Mouse (Mus musculus): ENCODE measurements around the gene Scp2. TPM values are rescaled to one million over a fixed set of nuclear protein-coding genes. Genes with fewer than 3 reads are reported as not detected.
"Not testable (repeated sequence)": the region's sequence is repeated elsewhere in the genome, so short reads cannot be mapped to it uniquely, and the experiment has no call there.

Gene Scp2
- polyA plus RNA-seq, 1 experiment from 2014 or later, result 182 TPM

GRCm38 (mm10) chr4:108083032-108083735, 61.6 kb downstream of the Scp2 start:
- Histone ChIP-seq H3K4me2 (no peak overlapping the region), H3K27ac (ENCODE audit: low read depth, low read length) (no peak overlapping the region), H3K9ac (ENCODE audit: low read depth, low read length) (no peak overlapping the region), H3K27me3 (ENCODE audit: control insufficient read depth, insufficient read depth, low read length) (no peaks in the 10 kb centered on the region), H3K4me1 (ENCODE audit: control insufficient read depth, insufficient read depth, low read length) (no peaks in the 10 kb centered on the region), H3K36me3 (ENCODE audit: control insufficient read depth, insufficient read depth, low read length) (no peaks in the 10 kb centered on the region), H3K4me3 (ENCODE audit: low read depth, low read length) (no peak overlapping the region), H3K9me3 (replicated peaks; ENCODE audit: control insufficient read depth, low read length) (no peaks in the 10 kb centered on the region)
- 81% methylated on average over 6 of the region's 6 CpGs for WGBS (ENCODE audit: insufficient replicate concordance)
- ATAC-seq (replicated peaks; ENCODE audit: insufficient number of reproducible peaks, low FRiP score, low TSS enrichment), result no peak

DNA sequence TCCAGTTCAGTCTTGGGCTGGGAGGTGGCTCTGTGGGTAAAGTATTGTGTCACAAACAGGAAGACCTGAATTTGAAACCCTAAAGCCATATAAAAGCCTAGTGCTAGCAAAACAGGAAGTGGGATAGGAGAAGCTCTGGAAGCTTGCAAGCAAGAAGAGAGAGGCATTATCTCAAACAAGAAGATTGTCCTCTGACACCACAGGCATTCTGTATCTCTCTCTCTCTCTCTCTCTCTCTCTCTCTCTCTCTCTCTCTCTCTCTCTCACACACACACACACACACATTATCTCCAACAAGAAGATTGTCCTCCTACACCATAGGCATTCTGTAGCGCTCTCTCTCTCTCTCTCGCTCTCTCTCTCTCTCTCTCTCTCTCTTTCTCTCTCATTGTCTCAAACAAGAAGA, 62.4 kb downstream of the Scp2 start:
- no peak for ATAC-seq (replicated peaks; ENCODE audit: insufficient number of reproducible peaks, low FRiP score, low TSS enrichment)
- WGBS (ENCODE audit: insufficient replicate concordance), result 81% methylated on average over 2 of the region's 2 CpGs
- no peak overlapping the region for H3K4me2 ChIP-seq
- H3K9ac ChIP-seq (ENCODE audit: low read depth, low read length), result no peak overlapping the region
- H3K9me3 ChIP-seq (replicated peaks; ENCODE audit: control insufficient read depth, low read length), result no peaks in the 10 kb centered on the region
- H3K27ac ChIP-seq (ENCODE audit: low read depth, low read length), result no peak overlapping the region
- H3K27me3 ChIP-seq (ENCODE audit: control insufficient read depth, insufficient read depth, low read length), result no peaks in the 10 kb centered on the region
- no peak overlapping the region for H3K4me3 ChIP-seq (ENCODE audit: low read depth, low read length)
- no peaks in the 10 kb centered on the region for H3K4me1 ChIP-seq (ENCODE audit: control insufficient read depth, insufficient read depth, low read length)
- no peaks in the 10 kb centered on the region for H3K36me3 ChIP-seq (ENCODE audit: control insufficient read depth, insufficient read depth, low read length)

- 82% methylated on average over 5 of the region's 5 CpGs for WGBS (ENCODE audit: insufficient replicate concordance)
These were observed 63.9 kb downstream of the Scp2 start for GRCm38 (mm10) chr4:108080876-108081275.

DNA sequence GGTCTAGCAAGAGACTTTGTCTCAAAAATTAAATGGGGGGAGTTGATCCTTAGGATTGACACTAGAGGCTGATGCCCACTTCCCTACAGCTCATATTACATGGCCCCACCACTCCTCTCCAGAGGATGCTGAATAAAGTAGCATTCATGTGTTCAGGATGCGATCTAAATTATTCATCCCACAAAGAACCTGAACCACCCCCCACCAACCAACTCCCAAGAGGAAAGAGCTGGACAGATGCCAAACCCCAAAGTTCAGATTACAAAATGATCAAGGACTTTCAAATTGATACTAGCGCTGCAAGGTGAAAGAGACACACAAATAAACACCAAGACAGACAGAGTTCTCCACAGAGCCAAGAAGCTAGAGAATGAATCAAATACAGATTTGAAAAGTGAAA, 65.0 kb downstream of the Scp2 start:
- Histone ChIP-seq H3K4me3 (ENCODE audit: low read depth, low read length) (no peak overlapping the region), H3K9me3 (replicated peaks; ENCODE audit: control insufficient read depth, low read length) (no peaks in the 10 kb centered on the region), H3K36me3 (ENCODE audit: control insufficient read depth, insufficient read depth, low read length) (no peaks in the 10 kb centered on the region), H3K27ac (ENCODE audit: low read depth, low read length) (no peak overlapping the region), H3K4me1 (ENCODE audit: control insufficient read depth, insufficient read depth, low read length) (no peaks in the 10 kb centered on the region), H3K27me3 (ENCODE audit: control insufficient read depth, insufficient read depth, low read length) (no peaks in the 10 kb centered on the region), H3K9ac (ENCODE audit: low read depth, low read length) (no peak overlapping the region), H3K4me2 (no peak overlapping the region)
- 78% methylated on average over 2 of the region's 2 CpGs for WGBS (ENCODE audit: insufficient replicate concordance)
- no peak for ATAC-seq (replicated peaks; ENCODE audit: insufficient number of reproducible peaks, low FRiP score, low TSS enrichment)

More at GRCm38 (mm10) chr4:108080876-108081275, 63.9 kb downstream of the Scp2 start:
- no peaks in the 10 kb centered on the region for H3K27me3 ChIP-seq (ENCODE audit: control insufficient read depth, insufficient read depth, low read length)
- no peak overlapping the region for H3K4me3 ChIP-seq (ENCODE audit: low read depth, low read length)
- H3K4me2 ChIP-seq, result no peak overlapping the region
- no peaks in the 10 kb centered on the region for H3K9me3 ChIP-seq (replicated peaks; ENCODE audit: control insufficient read depth, low read length)
- H3K9ac ChIP-seq (ENCODE audit: low read depth, low read length), result no peak overlapping the region
- no peaks in the 10 kb centered on the region for H3K4me1 ChIP-seq (ENCODE audit: control insufficient read depth, insufficient read depth, low read length)
- no peaks in the 10 kb centered on the region for H3K36me3 ChIP-seq (ENCODE audit: control insufficient read depth, insufficient read depth, low read length)
- H3K27ac ChIP-seq (ENCODE audit: low read depth, low read length), result no peak overlapping the region
- no peak for ATAC-seq (replicated peaks; ENCODE audit: insufficient number of reproducible peaks, low FRiP score, low TSS enrichment)

DNA sequence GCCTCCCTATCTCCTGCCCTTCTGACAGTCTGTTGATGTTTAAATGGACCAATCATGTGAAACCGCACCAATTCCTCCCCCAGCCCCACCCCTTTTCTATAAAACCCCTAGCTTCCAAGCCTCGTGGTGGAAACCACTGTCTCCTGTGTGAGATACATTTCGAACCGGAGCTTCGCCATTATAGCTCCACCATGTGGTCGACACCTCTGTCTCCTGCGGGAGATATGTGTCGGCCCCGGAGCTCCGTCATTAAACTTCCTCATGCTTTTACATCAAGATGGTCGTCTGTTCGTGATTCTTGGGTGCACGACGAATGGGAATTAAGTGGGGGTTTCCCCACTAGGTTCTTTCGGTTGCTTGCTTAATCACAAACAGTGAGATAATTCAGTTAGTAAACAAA, 65.6 kb downstream of the Scp2 start:
- H3K4me2 ChIP-seq; H3K36me3 ChIP-seq (ENCODE audit: control insufficient read depth, insufficient read depth, low read length); ATAC-seq (replicated peaks; ENCODE audit: insufficient number of reproducible peaks, low FRiP score, low TSS enrichment); H3K9me3 ChIP-seq (replicated peaks; ENCODE audit: control insufficient read depth, low read length); H3K9ac ChIP-seq (ENCODE audit: low read depth, low read length); H3K27me3 ChIP-seq (ENCODE audit: control insufficient read depth, insufficient read depth, low read length); H3K4me3 ChIP-seq (ENCODE audit: low read depth, low read length); H3K27ac ChIP-seq (ENCODE audit: low read depth, low read length); H3K4me1 ChIP-seq (ENCODE audit: control insufficient read depth, insufficient read depth, low read length): not testable (repeated sequence)
- 81% methylated on average over 15 of the region's 15 CpGs for WGBS (ENCODE audit: insufficient replicate concordance)

- no peak for ATAC-seq (replicated peaks; ENCODE audit: insufficient number of reproducible peaks, low FRiP score, low TSS enrichment)
- 75% methylated on average over 3 of the region's 3 CpGs for WGBS (ENCODE audit: insufficient replicate concordance)
- no peaks in the 10 kb centered on the region for H3K9me3 ChIP-seq (replicated peaks; ENCODE audit: control insufficient read depth, low read length)
- no peak overlapping the region for H3K4me2 ChIP-seq
- H3K9ac ChIP-seq (ENCODE audit: low read depth, low read length), result no peak overlapping the region
- no peaks in the 10 kb centered on the region for H3K36me3 ChIP-seq (ENCODE audit: control insufficient read depth, insufficient read depth, low read length)
- H3K4me3 ChIP-seq (ENCODE audit: low read depth, low read length), result no peak overlapping the region
- no peaks in the 10 kb centered on the region for H3K27me3 ChIP-seq (ENCODE audit: control insufficient read depth, insufficient read depth, low read length)
- no peaks in the 10 kb centered on the region for H3K4me1 ChIP-seq (ENCODE audit: control insufficient read depth, insufficient read depth, low read length)
- H3K27ac ChIP-seq (ENCODE audit: low read depth, low read length), result no peak overlapping the region
These were observed 67.4 kb downstream of the Scp2 start for GRCm38 (mm10) chr4:108077224-108077955.

DNA sequence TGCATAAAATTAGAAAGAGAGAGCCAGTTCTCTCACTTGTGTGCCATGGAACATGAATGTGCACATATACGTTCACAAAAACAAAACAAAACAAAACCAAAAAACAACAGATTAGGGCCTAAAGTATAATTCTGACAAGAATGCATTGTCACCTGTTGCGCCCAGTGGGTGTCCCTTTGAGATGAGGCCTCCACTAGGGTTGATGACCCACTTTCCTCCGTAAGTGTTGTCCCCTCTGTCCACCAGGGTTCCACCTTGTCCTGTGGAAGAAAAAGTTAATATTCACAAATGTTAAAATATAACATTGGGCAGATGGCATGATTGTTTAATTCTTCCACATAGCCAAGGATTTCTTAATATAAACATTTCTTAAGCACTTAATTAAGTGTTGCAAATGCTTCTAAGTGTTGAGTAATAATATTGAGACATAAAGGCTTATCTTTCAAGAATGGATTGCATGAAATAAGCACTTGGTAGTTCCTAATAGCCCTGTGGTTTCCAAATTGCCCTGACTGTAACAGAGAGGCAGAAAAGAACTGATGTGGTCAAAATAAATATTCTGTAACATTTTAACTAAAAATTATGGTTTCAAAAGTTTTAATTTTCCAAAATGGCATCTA, 70.5 kb downstream of the Scp2 start:
- no peaks in the 10 kb centered on the region for H3K9me3 ChIP-seq (replicated peaks; ENCODE audit: control insufficient read depth, low read length)
- H3K4me1 ChIP-seq (ENCODE audit: control insufficient read depth, insufficient read depth, low read length), result no peaks in the 10 kb centered on the region
- no peak overlapping the region for H3K4me3 ChIP-seq (ENCODE audit: low read depth, low read length)
- H3K27me3 ChIP-seq (ENCODE audit: control insufficient read depth, insufficient read depth, low read length), result no peaks in the 10 kb centered on the region
- H3K36me3 ChIP-seq (ENCODE audit: control insufficient read depth, insufficient read depth, low read length), result no peaks in the 10 kb centered on the region
- WGBS (ENCODE audit: insufficient replicate concordance), result 83% methylated on average over 3 of the region's 3 CpGs
- no peak overlapping the region for H3K9ac ChIP-seq (ENCODE audit: low read depth, low read length)
- H3K4me2 ChIP-seq, result no peak overlapping the region
- no peak for ATAC-seq (replicated peaks; ENCODE audit: insufficient number of reproducible peaks, low FRiP score, low TSS enrichment)
- H3K27ac ChIP-seq (ENCODE audit: low read depth, low read length), result no peak overlapping the region

DNA sequence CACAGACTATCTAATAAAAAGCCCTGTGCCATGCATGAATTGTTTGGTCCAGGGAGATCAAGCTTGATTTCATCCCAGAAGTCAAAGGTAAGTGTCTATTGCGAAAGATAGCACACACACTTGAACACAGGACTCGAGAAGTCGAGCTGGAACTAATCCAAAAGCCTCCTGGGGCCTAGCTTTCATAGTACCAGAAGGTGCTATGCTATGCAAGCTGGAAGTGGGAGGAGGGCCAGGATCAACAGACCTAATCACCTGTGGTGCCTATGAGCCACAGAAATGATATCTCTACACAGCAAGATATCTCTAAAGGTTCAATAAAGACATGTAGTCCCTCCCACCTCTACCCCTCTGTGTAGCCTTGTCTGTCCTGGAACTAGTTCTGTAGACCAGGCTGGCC, 72.7 kb downstream of the Scp2 start:
- ATAC-seq (replicated peaks; ENCODE audit: insufficient number of reproducible peaks, low FRiP score, low TSS enrichment), result no peak
- Histone ChIP-seq H3K27me3 (ENCODE audit: control insufficient read depth, insufficient read depth, low read length) (no peaks in the 10 kb centered on the region), H3K9me3 (replicated peaks; ENCODE audit: control insufficient read depth, low read length) (no peaks in the 10 kb centered on the region), H3K9ac (ENCODE audit: low read depth, low read length) (no peak overlapping the region), H3K36me3 (ENCODE audit: control insufficient read depth, insufficient read depth, low read length) (no peaks in the 10 kb centered on the region), H3K27ac (ENCODE audit: low read depth, low read length) (no peak overlapping the region), H3K4me3 (ENCODE audit: low read depth, low read length) (no peak overlapping the region), H3K4me2 (no peak overlapping the region), H3K4me1 (ENCODE audit: control insufficient read depth, insufficient read depth, low read length) (no peaks in the 10 kb centered on the region)
- 91% methylated on average over 3 of the region's 3 CpGs for WGBS (ENCODE audit: insufficient replicate concordance)

Measured in heart, embryonic 11.5 days (tissue).